Mouse (Mus musculus) T-cell, adult 2 months (primary cell): ENCODE measurements at regions not wholly inside any gene's neighbourhood (a gene's known extent, or its start where the extent isn't known, plus 50 kb on each side); places are given as distances from the start of the nearest gene placed in this dataset.

Experiments used
- DNase-seq: peaks from one replicate; pipeline ENCODE4 v3.0.0; 2022; ENCODE audit warnings: low spot score

DNA sequence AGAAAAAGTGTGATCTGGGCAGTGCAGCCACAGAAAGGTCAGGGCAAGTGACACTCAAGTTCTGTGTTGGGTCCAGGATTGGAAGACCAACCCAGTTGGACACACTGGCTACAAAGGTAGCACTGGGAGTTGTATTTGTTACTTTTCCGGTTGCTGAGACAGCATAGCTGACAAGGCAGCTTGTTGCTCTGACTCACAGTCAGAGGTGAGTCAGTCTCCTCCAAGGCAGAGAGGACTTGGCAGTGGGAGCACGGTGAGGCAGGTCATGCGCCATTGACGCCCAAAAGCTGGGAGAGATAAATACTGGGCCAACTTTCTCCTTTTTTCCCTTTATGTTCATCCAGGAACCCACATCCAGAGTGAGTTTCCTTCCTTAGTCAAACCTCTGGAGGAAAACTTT, 88.4 kb downstream of the Zfp706 start:
- DNase-seq: no peak

DNA sequence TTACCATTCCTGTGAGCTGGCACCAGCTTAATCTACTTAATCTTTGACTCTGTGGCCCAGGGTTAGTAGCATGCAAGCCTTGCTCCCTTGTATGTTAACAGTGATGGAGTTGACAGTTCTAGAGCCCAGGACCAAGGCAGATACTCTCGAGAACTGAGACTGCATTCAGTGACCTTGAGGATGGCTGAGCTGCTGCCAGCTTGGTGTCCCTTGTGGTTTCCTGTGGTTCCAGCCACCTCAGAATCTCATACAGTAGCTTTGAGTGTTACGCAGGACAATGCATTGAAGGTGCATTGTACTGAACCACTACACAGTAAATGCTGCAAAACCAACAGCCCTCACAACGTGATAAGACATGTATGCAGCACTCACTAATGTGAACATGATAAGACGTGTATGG, 90.6 kb downstream of the Zfp706 start:
- no peak for DNase-seq

- DNase-seq: no peak
Observed at GRCm38 (mm10) chr15:36914239-36915100, 93.1 kb downstream of the Zfp706 start.

DNA sequence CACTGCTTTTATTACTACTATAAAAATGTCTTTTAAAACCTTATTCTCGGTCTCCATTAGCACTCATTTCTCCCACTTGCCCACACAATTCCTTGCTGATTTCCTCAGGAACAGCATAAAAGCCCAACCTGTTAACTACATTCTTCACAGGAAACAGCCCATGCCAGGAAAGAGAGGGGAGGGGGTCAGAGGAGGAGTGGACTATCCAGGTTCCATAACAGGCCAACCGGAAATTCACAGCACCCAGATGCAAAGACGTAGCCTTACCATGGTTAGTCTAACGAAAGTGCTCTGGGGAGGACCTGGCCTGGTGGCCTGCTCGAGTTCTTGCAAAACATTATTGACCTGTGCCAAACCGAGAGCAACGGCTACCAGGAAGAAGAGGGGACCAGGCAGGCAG, 94.3 kb downstream of the Zfp706 start:
- DNase-seq: no peak

DNA sequence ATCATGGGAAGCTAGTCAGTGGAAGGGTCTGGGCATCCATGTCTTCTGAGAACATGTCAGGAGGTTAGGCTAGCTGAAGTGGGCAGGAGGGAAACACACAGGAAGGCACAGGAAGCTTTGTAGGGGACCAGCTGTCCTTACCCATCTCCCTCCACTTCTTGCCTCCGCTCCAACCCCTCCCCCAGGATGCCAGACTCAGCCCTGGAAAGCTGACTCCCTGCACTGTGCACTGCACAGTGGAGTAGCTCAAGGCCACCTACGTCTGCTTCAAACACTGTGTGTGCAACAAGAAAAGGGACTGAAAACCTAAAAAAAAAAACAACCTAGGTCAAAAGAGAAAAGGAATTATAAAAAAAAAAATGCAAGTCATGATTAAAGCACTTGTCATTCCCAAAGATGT, 97.3 kb downstream of the Zfp706 start:
- no peak for DNase-seq

DNA sequence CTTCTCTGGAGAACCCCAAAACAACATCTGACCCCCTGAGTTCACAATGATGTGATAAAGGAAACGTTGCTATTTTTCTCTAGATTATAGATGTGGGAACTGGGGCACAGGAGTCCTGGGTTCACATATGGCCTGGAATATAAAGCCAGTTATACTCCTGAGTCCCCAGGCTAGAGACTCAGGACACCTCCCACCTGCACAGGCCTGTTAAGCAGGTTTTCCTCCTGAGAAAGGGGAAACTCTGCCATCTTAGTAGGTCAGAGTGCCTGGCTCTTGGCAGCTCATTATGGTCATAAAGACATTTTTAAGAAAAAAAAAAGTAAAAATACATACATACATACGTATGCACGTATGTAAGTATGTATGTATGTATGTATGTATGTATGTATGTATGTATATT, 98.1 kb downstream of the Zfp706 start:
- no peak for DNase-seq

- no peak for DNase-seq
Observed at GRCm38 (mm10) chr15:36906789-36907188, 100.8 kb downstream of the Zfp706 start.

GRCm38 (mm10) chr15:36906052-36906451, 101.5 kb downstream of the Zfp706 start:
- no peak for DNase-seq

- no peak for DNase-seq
Observed at GRCm38 (mm10) chr15:36903922-36904321, 103.7 kb downstream of the Zfp706 start.

DNA sequence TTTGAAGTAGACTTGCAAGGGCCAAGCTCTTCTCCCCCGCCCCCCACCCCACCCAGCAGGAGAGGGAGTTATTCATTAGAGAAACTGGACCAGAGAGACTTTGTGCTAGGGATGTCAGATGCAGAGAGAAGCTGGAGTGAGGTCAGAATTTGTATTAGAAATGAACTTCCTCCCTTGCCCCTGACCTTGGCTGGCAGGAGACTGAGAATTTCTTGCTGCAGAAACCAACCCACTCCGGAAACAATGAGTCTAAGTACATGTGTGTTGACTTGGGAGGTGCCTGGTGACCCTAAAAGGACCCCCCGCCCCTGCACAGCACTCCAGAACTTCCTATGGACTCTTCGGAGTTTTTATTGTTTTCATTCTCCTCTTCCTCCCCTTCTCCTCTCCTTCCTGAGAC, 104.3 kb downstream of the Zfp706 start:
- DNase-seq: no peak

- DNase-seq: peak; percentile 10
Observed at GRCm38 (mm10) chr15:36901830-36902285, 105.7 kb downstream of the Zfp706 start.

DNA sequence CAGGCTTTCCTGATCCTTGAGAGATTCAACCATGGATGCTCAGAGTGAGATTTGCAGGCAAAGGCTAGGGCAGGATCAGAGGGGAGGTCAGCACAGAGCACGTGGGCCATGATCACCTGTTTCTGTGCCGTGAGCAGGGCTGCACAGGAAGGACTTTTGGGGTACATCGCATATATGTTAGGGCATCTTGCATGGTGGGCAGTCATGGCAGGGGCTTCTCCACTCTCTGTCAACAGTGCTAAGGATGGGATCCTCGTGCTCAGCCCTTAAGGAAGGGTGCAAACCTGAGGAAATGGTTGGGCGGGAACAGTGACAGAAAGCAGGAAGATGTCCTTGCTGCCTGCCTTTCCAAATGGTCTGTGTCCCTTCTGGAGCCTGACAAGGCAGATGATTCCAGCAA, 106.2 kb downstream of the Zfp706 start:
- DNase-seq: no peak

DNA sequence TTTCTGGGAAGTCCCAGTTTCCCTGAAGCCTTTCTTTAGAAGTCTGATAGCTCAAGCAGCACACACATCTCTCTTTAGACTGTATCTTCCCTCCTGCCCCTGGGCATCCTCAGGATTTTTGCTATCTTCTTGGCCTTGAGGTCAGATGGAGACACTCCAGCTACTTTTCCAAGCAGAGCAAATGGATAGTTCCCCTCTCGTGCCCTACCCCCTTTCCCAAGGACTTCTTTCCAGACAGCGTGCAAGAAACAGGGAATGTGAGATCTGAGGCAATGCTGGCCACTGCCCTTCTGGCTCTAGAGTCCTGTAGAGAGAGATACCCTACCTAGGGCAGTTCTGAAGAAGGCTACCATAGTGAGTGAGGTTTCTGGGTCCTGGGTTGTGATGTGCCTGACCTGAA, 106.6 kb downstream of the Zfp706 start:
- DNase-seq: no peak

GRCm38 (mm10) chr15:36899882-36900281, 107.7 kb downstream of the Zfp706 start:
- no peak for DNase-seq

DNA sequence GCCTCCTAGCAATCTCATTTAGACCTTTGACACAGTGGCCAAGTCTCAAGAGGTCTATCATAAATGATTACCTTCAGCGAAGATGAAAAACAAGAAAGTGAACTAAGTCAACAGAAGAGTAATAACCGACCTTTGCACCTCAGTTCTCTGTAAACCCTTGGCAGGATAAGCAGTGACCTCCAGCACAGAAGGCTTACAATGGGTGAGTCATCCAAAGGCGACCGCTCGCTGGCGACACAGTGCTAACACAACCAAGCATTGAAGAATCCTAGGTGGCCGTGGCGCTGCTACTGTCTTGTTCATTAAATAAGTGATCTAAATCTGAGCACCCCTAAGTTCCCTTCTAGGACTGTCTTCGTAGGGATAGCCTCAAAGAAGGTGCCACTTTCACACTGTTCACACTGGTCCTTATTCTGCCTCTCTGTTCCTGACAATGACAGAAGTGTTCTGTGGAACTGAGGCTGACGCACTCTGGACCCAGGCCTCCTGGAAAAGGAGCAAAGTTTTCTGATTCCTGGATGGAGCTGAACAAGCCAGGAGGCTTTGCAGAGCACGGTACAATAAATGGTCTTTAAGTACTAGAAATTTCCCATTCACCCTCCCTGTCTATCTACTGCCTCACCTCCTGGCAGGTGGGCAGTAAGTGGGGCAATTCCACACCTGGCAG, 108.6 kb downstream of the Zfp706 start:
- DNase-seq: no peak

GRCm38 (mm10) chr15:36898326-36898725, 109.2 kb downstream of the Zfp706 start:
- no peak for DNase-seq

DNA sequence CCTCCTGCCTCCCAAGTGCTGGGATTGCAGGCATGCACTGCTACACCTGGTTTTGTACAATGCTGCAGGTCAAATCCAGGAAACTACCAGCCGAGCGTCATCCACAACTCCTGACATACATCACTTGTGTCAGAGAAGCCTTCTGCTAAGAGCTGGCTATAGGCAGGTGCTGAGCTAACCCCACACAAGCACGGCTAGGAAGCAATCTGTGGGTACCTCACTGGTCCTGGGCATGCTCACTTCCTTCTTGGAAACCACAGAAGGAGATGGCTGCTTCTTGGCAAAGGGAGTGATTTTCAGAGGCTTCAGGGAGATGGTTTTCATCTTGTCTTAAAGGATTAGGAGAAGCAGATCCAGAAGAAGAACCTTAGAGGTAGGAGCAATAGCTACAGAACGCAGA, 111.3 kb downstream of the Zfp706 start:
- DNase-seq: no peak

DNA sequence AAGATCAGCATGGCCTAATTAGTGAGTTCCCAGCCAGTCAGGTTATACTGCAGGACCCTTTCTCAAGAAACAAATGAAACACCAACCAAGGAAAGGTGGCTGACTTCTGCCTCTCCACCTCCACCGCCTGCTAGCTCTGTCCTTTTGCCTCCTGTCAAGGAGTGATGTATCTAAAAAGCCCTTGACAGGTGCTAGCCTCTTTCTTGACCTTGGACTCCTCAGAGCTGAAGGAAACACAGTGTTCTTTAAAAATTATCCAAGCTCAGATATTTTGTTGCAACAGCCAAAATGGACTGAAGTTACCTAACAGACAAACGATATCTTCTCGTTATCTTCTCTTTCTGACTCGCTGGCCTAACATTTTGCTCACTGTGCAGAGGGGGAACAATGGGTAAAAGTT, 112.5 kb downstream of the Zfp706 start:
- no peak for DNase-seq

DNA sequence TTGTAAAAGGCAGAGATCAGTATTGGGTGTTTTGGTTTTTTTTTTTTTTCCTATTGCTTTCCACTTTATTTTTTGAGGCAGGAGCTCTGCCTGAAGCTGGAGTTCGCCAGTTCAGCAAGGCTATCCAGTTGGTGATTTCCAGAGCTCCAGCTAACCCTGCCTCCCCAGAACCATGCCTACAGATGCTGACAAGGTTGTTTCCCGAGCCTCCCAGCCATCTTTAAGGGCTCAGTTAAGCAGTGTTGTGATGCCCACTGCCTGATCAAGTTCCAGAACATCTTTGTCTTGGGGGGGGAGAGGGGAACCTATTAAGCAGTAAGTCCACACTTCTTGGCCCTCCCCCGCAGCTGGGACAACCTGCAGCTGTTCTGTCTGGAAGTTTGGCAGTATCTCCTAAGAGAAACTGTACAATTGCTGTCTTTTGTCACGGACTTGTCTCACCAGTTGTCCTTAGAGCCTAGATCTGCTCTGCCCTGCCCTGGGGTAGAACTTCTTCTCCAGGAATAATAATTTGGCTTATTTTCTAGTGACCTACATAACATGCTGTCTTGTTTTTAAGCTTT, 114.1 kb downstream of the Zfp706 start:
- DNase-seq: no peak

DNA sequence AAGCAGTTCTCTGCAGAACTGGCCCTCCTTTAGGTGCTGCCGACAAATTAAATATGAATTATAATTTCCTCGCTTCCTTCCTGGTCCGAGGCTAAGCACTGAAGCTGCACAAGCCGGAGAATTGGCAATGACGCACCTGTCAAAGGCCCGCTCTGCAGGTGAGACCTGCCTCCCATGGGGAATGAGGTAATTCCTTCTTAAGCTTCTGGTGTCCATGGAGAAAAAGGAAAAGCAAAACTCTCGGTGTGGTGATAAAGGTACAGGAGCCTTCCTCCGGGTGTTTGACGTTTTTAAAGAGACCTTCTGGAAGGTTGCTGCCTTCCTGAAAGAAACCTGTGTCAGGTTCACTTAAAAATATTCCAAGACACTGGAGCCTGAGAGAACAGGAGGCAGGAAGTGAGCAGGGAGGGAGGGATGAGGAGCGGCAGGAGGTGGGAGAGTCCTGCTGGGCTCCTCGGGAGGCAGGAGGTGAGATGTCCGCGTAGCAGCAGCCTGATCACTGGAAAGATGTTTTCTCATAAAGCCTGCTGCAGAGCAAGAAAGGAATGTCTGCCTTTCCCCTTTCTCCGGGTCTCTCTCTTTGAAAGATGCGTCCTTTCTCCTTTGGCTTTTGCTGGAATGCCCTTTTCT, 114.9 kb downstream of the Zfp706 start:
- DNase-seq: no peak

DNA sequence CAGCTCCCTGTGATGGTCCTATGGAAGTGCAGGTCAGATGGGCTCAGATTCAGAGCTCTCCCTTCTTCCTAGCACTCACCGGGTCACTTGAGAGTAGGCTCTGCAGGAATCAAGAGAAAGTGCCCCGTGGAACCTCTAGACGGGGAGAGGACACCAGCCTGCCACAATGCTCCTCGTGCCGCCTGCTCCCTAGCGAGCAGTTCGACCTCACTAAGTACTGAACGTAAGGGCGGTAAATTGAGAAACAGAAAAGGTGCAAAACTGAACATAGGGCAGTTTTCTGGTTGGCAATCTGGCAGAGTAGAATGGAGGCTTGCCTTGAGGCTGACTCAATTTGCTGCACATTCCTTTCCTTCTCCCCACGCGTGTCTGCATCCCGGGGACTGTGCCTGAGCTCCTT, 115.7 kb downstream of the Zfp706 start:
- DNase-seq: no peak

DNA sequence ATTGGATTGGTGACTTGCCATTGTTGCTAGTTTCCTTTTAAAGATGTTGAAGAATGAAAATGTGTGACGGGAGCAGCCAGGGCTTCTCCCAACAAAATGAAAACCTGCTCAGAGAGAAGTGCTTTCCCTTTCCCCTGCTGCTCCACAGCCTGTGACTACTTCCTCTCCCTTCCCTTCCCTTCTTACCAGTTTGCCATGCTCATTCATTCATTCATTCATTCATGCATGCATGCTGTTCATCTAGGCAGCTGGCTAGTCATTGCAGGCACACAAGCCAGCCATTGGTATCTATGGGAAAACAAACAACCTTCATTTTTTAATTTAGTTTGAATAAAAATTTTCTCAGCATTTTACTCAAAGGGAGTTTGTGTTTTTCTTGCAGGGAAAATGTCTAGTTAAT, 116.3 kb downstream of the Zfp706 start:
- DNase-seq: no peak

DNA sequence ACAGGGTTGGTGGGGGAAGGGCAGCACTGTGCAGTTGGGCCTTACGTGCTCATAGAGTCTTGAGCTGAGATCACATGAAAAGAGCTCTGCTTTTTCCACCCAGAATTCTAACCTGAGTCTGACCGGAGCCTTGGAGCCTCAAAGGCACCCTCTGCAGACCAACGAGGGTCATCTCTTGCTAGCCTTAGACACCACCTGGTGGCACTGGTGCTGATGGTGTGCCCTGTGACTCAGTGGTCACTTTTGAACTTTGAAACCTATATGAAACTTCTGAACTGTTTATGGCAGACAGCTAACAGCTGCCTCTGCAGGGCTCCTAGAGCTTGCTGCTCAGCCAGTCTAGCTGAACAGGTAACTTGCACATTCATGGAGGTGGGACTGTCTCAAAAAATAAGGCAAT, 118.5 kb downstream of the Zfp706 start:
- DNase-seq: no peak
